8 mouse cellular contexts compared by ENCODE assay signal in the genomic region with DNA sequence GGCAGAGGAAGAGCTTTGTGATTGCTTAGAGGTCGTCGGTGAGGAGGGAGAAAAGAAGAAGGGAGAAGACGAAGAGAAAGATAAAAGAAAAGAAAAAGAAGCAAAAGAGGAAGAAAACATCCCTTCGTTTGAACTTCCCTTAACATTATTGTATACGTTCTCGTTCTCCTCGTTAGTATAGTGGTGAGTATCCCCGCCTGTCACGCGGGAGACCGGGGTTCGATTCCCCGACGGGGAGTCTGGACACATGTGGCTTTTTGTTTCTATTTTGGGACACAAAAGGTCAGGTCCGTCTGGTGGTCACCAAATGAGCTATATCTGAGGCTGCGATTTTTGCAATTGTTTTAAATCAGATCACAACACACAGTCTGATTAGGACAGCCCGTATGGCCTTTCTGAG. TPM values are rescaled to one million over a fixed set of nuclear protein-coding genes. Genes with fewer than 3 reads are reported as not detected.
A peak's percentile ranks its signal among the peaks of the same experiment; 100 is the strongest.
DNase-seq lines count a peak whose midpoint lies in the region; ATAC-seq and TF ChIP-seq lines count a peak whose summit lies in the region.

No protein-coding gene starts in this region.

- peak overlapping the region; percentile 69 for H3K9ac ChIP-seq in CH12.LX (ENCODE audit: insufficient read depth, low read depth)
- H3K9ac ChIP-seq in neural tube, embryonic 12.5 days: no peak overlapping the region

- dilution Hi-C loops in CH12.LX (cut with MboI; ENCODE audit: extremely low pct_ligation_motif_present, extremely low pct_unique_long_range_greater_than_20kb, low sequenced_read_pairs): no loop called here

- peak; percentile 42 to 60 for DNase-seq in kidney, postnatal 4 days
- DNase-seq in kidney, postnatal 36 days: no peak
- peak; percentile 79 for DNase-seq in CH12.LX (ENCODE audit: extremely low read depth)
- DNase-seq in embryo, embryonic 9.5 days (ENCODE audit: extremely low spot score): peak; percentile 91
- peak; percentile 46 for DNase-seq in induced T-regulatory cell, adult 2 months (ENCODE audit: low read depth)
- DNase-seq in ovary, postnatal 10 days (ENCODE audit: low spot score): no peak
- no peak for DNase-seq in kidney, postnatal 10 days

- no peak for TF ChIP-seq RAD21 in CH12.LX (IDR thresholded peaks at IDR 0.05; ENCODE audit: low read depth, low read length)

- TF ChIP-seq CTCF in CH12.LX (conservative IDR thresholded peaks at IDR 0.05 in 1 of 2, IDR thresholded peaks at IDR 0.05 in 1 of 2; ENCODE audit: low read depth in 2 of 2, low read length in 2 of 2): no peak

- H3K4me1 ChIP-seq in CH12.LX (ENCODE audit: control insufficient read depth in 1 of 2, insufficient read depth in 2 of 2): peaks cover 0 to 23% of the 10 kb centered on the region in 2 experiments; a peak in 2 of 4 replicates
- H3K4me1 ChIP-seq in neural tube, embryonic 12.5 days: no peaks in the 10 kb centered on the region

- peaks cover 4% of the 10 kb centered on the region for H3K27me3 ChIP-seq in CH12.LX (replicated peaks)
- H3K27me3 ChIP-seq in neural tube, embryonic 12.5 days (replicated peaks): peaks cover 8% of the 10 kb centered on the region

- in situ Hi-C loops in CH12.LX (cut with MboI; ENCODE audit: low pct_ligation_motif_present, low pct_unique_long_range_greater_than_20kb, low sequenced_read_pairs): no loop called here

- H3K79me2 ChIP-seq in CH12.LX (replicated peaks; ENCODE audit: control insufficient read depth, extremely low read depth, insufficient read depth, poor library complexity, severe bottlenecking): no peaks in the 10 kb centered on the region

- H3K27ac ChIP-seq in CH12.LX (ENCODE audit: insufficient read depth, low read depth): no peak overlapping the region
- H3K27ac ChIP-seq in neural tube, embryonic 12.5 days: no peak overlapping the region

- WGBS in neural tube, embryonic 12.5 days: 3% methylated on average over 17 of the region's 17 CpGs

- peak overlapping the region; percentile 91 for H3K4me2 ChIP-seq in CH12.LX (ENCODE audit: insufficient read depth, low read depth, poor library complexity, severe bottlenecking)
- peak overlapping the region; percentile 44 for H3K4me2 ChIP-seq in neural tube, embryonic 12.5 days (replicated peaks)

- H3K36me3 ChIP-seq in CH12.LX (replicated peaks in 1 of 2; ENCODE audit: control insufficient read depth in 1 of 2, insufficient read depth in 1 of 2, low read length in 1 of 2): no peaks in the 10 kb centered on the region
- no peaks in the 10 kb centered on the region for H3K36me3 ChIP-seq in neural tube, embryonic 12.5 days

- ATAC-seq in neural tube, embryonic 12.5 days (ENCODE audit: low FRiP score, low read depth): no peak

- TF ChIP-seq POLR2A in CH12.LX (IDR thresholded peaks at IDR 0.05; ENCODE audit: low read depth, low read length): no peak

- TF ChIP-seq EP300 in CH12.LX (IDR thresholded peaks at IDR 0.05; ENCODE audit: low read length): no peak

- peak overlapping the region; percentile 44 to 62 (median 52) for H3K4me3 ChIP-seq in CH12.LX (replicated peaks in 1 of 3; ENCODE audit: low read depth in 2 of 3, low read length in 2 of 3, poor library complexity in 1 of 3)
- H3K4me3 ChIP-seq in neural tube, embryonic 12.5 days: peak overlapping the region; percentile 22; the same call in 1 of the 2 replicates

- no peaks in the 10 kb centered on the region for H3K9me3 ChIP-seq in CH12.LX (replicated peaks; ENCODE audit: low read length)
- H3K9me3 ChIP-seq in neural tube, embryonic 12.5 days: no peaks in the 10 kb centered on the region

TF ChIP-seq in CH12.LX, 34 proteins besides CTCF, POLR2A, EP300 and RAD21:
- TF ChIP-seq USF1 (IDR thresholded peaks at IDR 0.05; ENCODE audit: low read depth, low read length) (no peak), BHLHE40 (IDR thresholded peaks at IDR 0.05; ENCODE audit: low read depth, low read length) (no peak), UBTF (IDR thresholded peaks at IDR 0.05; ENCODE audit: low read depth, low read length) (no peak), MEF2A (IDR thresholded peaks at IDR 0.05; ENCODE audit: borderline replicate concordance, low read depth, low read length) (peak; percentile 93), E2F4 (IDR thresholded peaks at IDR 0.05; ENCODE audit: insufficient replicate concordance, low read depth, low read length) (peak; percentile 85; the same call in 1 of the 2 replicates), NELFE (IDR thresholded peaks at IDR 0.05; ENCODE audit: low read depth, low read length) (no peak), ZC3H11A (IDR thresholded peaks at IDR 0.05; ENCODE audit: low read depth, low read length) (no peak), CHD2 (IDR thresholded peaks at IDR 0.05; ENCODE audit: low read length) (no peak), KAT2A (IDR thresholded peaks at IDR 0.05; ENCODE audit: insufficient replicate concordance, low read length) (peak; percentile 66; the same call in 1 of the 2 replicates), ZNF384 (IDR thresholded peaks at IDR 0.05; ENCODE audit: low read depth, low read length) (no peak), TCF12 (IDR thresholded peaks at IDR 0.05; ENCODE audit: low read depth, low read length) (no peak), TBP (conservative IDR thresholded peaks at IDR 0.05; ENCODE audit: low read depth, low read length) (peak; percentile 100), MAFK (IDR thresholded peaks at IDR 0.05; ENCODE audit: insufficient replicate concordance, low read length) (peak; percentile 96), ELF1 (IDR thresholded peaks at IDR 0.05; ENCODE audit: low read depth, low read length) (peak; percentile 97), NRF1 (IDR thresholded peaks at IDR 0.05; ENCODE audit: low read depth, low read length) (peak; percentile 66)

RNA-seq across cellular contexts. Expression of a gene that starts 33.7 kb away (rescaled TPM):
- total RNA-seq in CH12.LX (2012; rRNA removed): 2.3 and 3.1 TPM in 2 replicates
- 2.0 and 3.3 TPM in 2 replicates for total RNA-seq in CH12.LX (2014; rRNA removed)
- polyA plus RNA-seq in CH12.LX (2012; ENCODE audit: insufficient read length, low read depth): 0.79 and 0.80 TPM in 2 replicates
- 19.1 and 19.4 TPM in 2 replicates for polyA plus RNA-seq in neural tube, embryonic 12.5 days (2016; fragmentation: Nextera tagmentation; extraction: Ambion mirVana)

Comparison
In these comparisons a context has a peak if more than half of its experiments do, and no peak if none do; other contexts are left out.
1. DNase-seq: peak in kidney, postnatal 4 days (2 of 2), CH12.LX (single experiment), embryo, embryonic 9.5 days (single experiment) and induced T-regulatory cell, adult 2 months (single experiment); none in kidney, postnatal 36 days (0 of 2), ovary, postnatal 10 days (single experiment) and kidney, postnatal 10 days (single experiment).
2. RNA of a gene that starts 33.7 kb away (polyA plus RNA-seq): 19.1 to 19.4 TPM in neural tube, embryonic 12.5 days; 0.79 to 0.80 TPM in CH12.LX; every median in the first group is over 10 times any median in the second.